Mouse (Mus musculus) small intestine, adult 2 months (tissue): ENCODE measurements around the gene 0610037L13Rik.

ENCODE experiments used
- CTCF ChIP-seq: fragments of 200-500 bp; IDR thresholded peaks from 2 replicates; pipeline ENCODE4 v1.5.1; 2012; ENCODE audit warnings: low read depth, mild to moderate bottlenecking, control low read depth, inconsistent platforms, low read length, moderate library complexity, mixed read lengths; ENCODE audit not compliant: insufficient replicate concordance, insufficient read length; ENCODE audit errors: extremely low read depth
- POLR2A ChIP-seq: fragments of 200-500 bp; IDR thresholded peaks from 2 replicates; pipeline ENCODE4 v1.6.1; 2012; ENCODE audit warnings: low read depth, mild to moderate bottlenecking, control low read depth, inconsistent platforms, low read length, moderate library complexity

DNA sequence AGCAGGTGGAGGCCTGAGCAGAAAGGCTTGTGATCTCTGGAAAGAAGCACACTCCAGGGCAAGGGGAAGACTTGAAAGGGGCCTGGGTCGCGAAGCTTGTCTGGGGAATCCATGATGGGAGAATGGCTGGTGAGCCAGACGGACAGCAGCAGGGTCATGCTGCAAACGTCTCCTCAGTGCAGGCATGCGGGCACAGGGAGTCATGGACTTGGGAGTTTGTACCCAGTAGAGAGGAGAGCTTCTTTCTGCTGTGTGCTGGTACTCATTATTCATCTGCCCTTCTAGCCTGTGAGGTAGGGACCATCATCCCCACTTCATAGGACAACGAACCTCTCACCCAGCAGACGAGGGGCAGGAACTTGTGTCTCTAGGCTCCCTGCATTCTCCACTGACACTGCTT lies 35.8 kb upstream of the 0610037L13Rik start:
- TF ChIP-seq CTCF (no peak), POLR2A (no peak)
